Mouse (Mus musculus): ENCODE data around the gene Tbc1d22a. TPM values are rescaled to one million over a fixed set of nuclear protein-coding genes. Genes with fewer than 3 reads are reported as not detected.

The Tbc1d22a gene
- polyA plus RNA-seq, 1 experiment from 2014 or later = 9.2 TPM

DNA sequence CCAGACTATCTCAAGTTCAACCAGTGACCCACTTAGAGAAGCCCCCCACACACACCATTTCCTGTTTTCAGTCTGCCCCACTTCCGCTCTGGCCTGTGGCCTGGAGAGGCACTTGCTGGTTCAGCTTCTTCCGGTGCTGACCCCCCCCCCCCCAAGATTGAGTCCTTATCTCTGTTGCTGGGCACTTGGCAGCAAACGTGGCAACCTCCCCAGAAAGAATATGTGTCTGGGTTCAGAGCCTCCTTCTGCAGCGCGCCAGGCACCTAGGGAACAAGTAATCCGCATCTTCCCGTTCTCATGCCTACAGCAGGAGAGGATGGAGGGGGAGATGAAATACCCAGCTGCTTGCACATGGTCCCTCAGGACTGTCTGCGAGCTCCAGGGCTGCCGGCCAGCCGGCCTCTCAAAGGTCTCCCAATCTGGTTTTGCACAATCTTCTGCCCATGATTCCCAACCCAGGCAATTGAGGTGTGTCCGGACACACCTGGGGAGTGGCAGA lies 32.3 kb upstream of the Tbc1d22a start:
- no peak overlapping the region; the same call in 1 of the 2 replicates for H3K9ac ChIP-seq
- H3K27ac ChIP-seq = peak overlapping the region; percentile 64
- H3K36me3 ChIP-seq = no peaks in the 10 kb centered on the region
- H3K9me3 ChIP-seq (replicated peaks) = no peaks in the 10 kb centered on the region
- H3K4me1 ChIP-seq (replicated peaks) = peaks cover 56% of the 10 kb centered on the region
- 0 out of 2 replicates have a peak, but pooled peaks have one; percentile 7 for ATAC-seq (replicated peaks; ENCODE audit: insufficient number of reproducible peaks, insufficient read depth, low FRiP score, low read depth)
- H3K4me3 ChIP-seq = 0 out of 2 replicates have a peak overlapping the region, but pooled peaks have one; percentile 4
- 19% methylated on average over 11 of the region's 11 CpGs for WGBS
- H3K4me2 ChIP-seq = peak overlapping the region; percentile 40
- H3K27me3 ChIP-seq = no peaks in the 10 kb centered on the region

DNA sequence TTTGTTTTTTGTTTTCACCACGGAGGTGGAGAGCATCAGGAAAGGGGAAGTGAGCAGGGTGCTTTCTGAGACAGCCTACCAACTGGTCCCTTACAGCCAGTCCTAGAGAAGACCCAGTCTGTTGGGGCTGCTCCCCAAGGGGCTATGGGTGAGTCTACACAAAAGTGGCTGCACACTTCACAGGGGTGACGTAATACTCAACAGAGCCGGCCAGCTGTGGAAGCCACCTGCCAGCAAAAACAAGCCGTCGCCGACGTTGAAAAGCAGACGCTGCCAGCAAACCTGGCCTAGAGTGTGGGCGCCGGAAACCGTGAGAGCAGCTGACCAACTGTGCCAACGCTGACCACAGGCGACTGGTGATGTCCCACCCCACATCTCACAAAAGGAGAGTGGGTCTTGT lies 31.6 kb upstream of the Tbc1d22a start:
- no peak for ATAC-seq (replicated peaks; ENCODE audit: insufficient number of reproducible peaks, insufficient read depth, low FRiP score, low read depth)
- peak overlapping the region; percentile 40 for H3K4me2 ChIP-seq
- H3K9ac ChIP-seq = no peak overlapping the region

DNA sequence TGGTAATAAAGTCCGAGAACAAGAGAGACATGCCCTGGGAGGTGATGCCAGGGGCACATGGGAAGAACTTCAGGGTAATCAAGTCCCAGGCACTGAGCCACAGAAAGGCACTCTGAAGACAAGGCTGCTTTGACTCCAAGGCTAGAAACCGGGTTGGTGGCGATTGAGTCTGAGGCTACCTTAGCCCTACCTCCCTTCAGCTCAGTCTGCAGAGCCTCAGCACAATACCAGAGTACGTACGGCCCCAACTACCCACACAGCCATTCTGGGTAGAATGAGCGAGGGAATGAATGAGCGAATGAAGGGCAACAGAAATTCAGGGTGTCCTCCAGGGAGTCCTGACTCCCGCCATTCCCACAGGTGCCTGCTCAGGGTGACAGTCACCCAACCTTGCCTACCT lies 30.8 kb upstream of the Tbc1d22a start:
- H3K27ac ChIP-seq = no peak overlapping the region
- no peaks in the 10 kb centered on the region for H3K27me3 ChIP-seq
- H3K4me2 ChIP-seq = no peak overlapping the region; the same call in 1 of the 2 replicates
- WGBS = 91% methylated on average over 8 of the region's 8 CpGs
- no peaks in the 10 kb centered on the region for H3K36me3 ChIP-seq
- H3K4me3 ChIP-seq = no peak overlapping the region
- H3K9me3 ChIP-seq (replicated peaks) = no peaks in the 10 kb centered on the region
- H3K4me1 ChIP-seq (replicated peaks) = peaks cover 53% of the 10 kb centered on the region
- ATAC-seq (replicated peaks; ENCODE audit: insufficient number of reproducible peaks, insufficient read depth, low FRiP score, low read depth) = no peak
- no peak overlapping the region for H3K9ac ChIP-seq

More for the DNA sequence above, 31.6 kb upstream of the Tbc1d22a start:
- Histone ChIP-seq H3K27ac (peak overlapping the region; percentile 64), H3K36me3 (no peaks in the 10 kb centered on the region), H3K4me3 (0 out of 2 replicates have a peak overlapping the region, but pooled peaks have one; percentile 4), H3K4me1 (replicated peaks) (peaks cover 52% of the 10 kb centered on the region), H3K9me3 (replicated peaks) (no peaks in the 10 kb centered on the region), H3K27me3 (no peaks in the 10 kb centered on the region)
- WGBS = 33% methylated on average over 13 of the region's 13 CpGs

DNA sequence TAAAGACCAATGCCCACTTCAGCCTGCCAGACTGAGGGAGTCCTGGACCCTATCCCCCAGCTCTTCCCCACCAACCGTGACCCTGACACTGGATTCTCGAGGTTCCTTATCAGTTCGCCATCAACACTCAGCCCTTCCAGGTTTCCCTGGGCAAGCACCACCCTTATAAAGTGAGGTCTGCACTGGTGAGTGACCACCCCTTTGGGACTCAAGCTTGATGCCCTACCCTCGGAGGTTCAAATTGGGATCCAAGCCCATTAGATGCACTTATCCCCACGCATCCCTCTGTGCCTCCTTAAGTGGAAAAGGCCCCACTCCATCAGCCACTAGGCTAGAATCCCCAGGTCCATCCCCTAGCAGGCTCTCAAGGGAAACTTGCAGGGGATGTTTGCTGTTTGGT lies 30.2 kb upstream of the Tbc1d22a start:
- Histone ChIP-seq H3K27me3 (no peaks in the 10 kb centered on the region), H3K9me3 (replicated peaks) (no peaks in the 10 kb centered on the region), H3K27ac (peak overlapping the region; percentile 97; the same call in 1 of the 2 replicates), H3K9ac (0 out of 2 replicates have a peak overlapping the region, but pooled peaks have one; percentile 97), H3K36me3 (no peaks in the 10 kb centered on the region), H3K4me3 (peak overlapping the region; percentile 76), H3K4me1 (replicated peaks) (peaks cover 59% of the 10 kb centered on the region), H3K4me2 (peak overlapping the region; percentile 85)
- WGBS = 52% methylated on average over 5 of the region's 5 CpGs
- ATAC-seq (replicated peaks; ENCODE audit: insufficient number of reproducible peaks, insufficient read depth, low FRiP score, low read depth) = no peak

DNA sequence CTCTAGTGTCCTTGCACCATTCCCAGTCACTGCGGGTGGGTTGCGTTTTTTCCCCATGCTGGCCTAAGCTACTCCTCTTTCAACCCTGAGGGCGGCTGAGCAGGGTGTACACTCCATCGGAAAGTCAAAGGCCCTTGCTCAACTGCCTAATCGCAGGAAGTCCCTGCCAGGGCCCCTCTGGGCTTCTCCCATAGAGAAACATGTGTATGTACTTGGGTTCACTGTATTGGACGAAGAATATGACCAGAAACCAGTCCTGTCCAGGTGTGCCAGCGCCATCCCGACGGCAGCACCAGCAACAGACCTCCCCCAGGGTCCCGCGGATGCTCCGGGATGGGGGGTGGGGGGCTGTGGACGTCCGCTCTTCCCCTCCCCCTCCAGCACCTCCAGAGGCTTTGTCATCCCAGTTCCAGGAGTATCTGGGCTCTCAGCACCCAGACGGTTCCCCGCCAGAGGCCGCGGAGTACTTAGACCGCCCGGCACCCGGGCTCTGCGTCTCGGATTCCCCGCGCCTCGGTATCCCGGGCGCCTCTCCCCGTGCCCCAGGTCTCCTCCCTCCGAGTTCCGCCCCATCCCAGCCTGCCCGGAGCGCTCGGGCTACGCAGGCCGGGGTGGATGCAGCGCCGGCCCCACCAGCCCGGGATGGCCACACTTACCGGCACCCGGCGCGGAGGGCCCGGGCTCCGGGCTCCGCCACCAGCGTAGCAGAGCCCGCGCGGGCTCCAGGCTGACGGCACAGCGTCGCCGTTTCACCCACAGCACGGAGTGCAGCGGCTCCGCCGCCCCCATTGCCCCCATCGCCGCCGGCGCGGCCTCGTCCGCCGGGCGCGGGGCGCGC lies 29.2 kb upstream of the Tbc1d22a start:
- no peaks in the 10 kb centered on the region for H3K36me3 ChIP-seq
- peaks cover 63% of the 10 kb centered on the region for H3K4me1 ChIP-seq (replicated peaks)
- H3K9ac ChIP-seq = peak overlapping the region; percentile 97
- peak; percentile 40 for ATAC-seq (replicated peaks; ENCODE audit: insufficient number of reproducible peaks, insufficient read depth, low FRiP score, low read depth)
- peak overlapping the region; percentile 76 for H3K4me3 ChIP-seq
- WGBS = under 1% methylated on average over 66 of the region's 70 CpGs
- peak overlapping the region; percentile 97 for H3K27ac ChIP-seq
- peak overlapping the region; percentile 85 for H3K4me2 ChIP-seq
- no peaks in the 10 kb centered on the region for H3K9me3 ChIP-seq (replicated peaks)
- no peaks in the 10 kb centered on the region for H3K27me3 ChIP-seq

DNA sequence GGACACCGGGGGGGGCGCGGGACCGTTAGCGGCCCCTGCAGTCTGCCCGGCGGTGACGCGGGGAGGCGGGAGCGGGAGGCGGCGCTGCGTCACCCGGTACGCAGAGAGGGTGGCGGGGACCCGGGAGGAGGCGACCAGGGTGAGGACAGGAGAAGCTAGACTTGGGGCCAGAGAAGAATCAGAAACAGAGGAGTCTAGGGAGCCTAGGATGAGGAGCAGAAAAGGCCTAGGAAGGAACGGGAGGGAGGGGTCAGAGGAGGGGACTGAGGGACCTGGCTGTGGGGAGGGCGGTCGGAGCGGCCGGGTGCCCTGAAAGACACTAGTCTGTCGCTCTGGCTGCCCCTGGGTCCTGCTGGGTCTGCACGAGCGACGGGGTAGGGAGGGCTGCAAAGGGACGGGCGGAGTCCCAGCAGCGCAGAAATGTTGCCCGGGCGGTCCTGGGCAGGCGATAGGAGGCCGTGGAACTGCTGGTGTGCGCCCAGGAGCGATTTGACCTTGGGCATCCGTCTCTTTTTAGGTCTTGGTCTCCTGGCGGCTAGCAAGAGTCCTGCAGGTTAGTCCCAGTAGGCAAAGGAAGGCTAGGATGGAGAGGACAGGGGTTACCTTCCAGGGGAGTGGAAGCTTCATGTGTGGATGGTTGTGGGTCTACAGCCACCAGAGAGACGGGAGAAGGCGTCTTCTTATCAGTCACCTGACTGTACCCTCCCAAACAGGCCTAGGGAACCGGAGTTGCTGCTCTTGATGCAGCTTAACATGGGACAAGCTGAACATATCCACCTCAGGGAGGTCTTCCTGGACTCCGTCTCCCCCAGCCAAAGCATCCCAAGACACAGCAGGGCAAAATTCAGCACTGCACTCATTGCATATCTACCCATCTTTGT lies 28.3 kb upstream of the Tbc1d22a start, which contains the start of gene Cerk:
Cerk (minus strand) TSS at position 453 of the 881 bp plus-strand sequence.
- ATAC-seq (replicated peaks; ENCODE audit: insufficient number of reproducible peaks, insufficient read depth, low FRiP score, low read depth) = peak; percentile 74
- peaks cover 63% of the 10 kb centered on the region for H3K4me1 ChIP-seq (replicated peaks)
- H3K4me2 ChIP-seq = peak within 1 kb of the TSS; percentile 85
- no peaks in the 10 kb centered on the region for H3K27me3 ChIP-seq
- no peaks in the 10 kb centered on the region for H3K36me3 ChIP-seq
- 2% methylated on average over 43 of the region's 43 CpGs for WGBS
- no peaks in the 10 kb centered on the region for H3K9me3 ChIP-seq (replicated peaks)
- H3K4me3 ChIP-seq = peak within 1 kb of the TSS; percentile 76
- peak within 1 kb of the TSS; percentile 97 for H3K27ac ChIP-seq
- H3K9ac ChIP-seq = peak within 1 kb of the TSS; percentile 97

DNA sequence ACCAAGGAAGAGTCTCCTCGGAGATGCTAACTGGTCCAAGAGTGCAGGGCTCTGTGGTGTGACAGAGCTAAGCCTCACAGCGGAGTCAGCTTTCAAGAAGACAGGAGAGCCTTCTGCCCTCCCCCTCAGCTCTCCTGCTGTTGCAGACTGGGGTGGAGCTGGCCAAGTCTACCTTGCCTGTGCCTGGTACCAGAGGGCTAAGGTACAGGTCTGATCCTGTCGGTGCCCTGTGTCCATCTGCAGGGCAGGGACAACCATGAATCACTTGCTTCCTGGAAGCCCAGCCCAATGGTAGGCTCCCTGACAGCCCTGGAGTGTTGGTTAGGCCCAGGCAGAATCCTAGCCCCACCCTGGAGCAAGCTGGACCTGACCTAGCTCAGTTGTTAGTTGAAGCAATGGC lies 27.6 kb upstream of the Tbc1d22a start:
- no peak overlapping the region for H3K4me3 ChIP-seq
- H3K9me3 ChIP-seq (replicated peaks) = no peaks in the 10 kb centered on the region
- no peaks in the 10 kb centered on the region for H3K27me3 ChIP-seq
- H3K4me2 ChIP-seq = peak overlapping the region; percentile 85
- no peaks in the 10 kb centered on the region for H3K36me3 ChIP-seq
- ATAC-seq (replicated peaks; ENCODE audit: insufficient number of reproducible peaks, insufficient read depth, low FRiP score, low read depth) = no peak
- no peak overlapping the region for H3K9ac ChIP-seq
- WGBS = 59% methylated on average over 3 of the region's 3 CpGs
- peaks cover 59% of the 10 kb centered on the region for H3K4me1 ChIP-seq (replicated peaks)
- H3K27ac ChIP-seq = peak overlapping the region; percentile 97

DNA sequence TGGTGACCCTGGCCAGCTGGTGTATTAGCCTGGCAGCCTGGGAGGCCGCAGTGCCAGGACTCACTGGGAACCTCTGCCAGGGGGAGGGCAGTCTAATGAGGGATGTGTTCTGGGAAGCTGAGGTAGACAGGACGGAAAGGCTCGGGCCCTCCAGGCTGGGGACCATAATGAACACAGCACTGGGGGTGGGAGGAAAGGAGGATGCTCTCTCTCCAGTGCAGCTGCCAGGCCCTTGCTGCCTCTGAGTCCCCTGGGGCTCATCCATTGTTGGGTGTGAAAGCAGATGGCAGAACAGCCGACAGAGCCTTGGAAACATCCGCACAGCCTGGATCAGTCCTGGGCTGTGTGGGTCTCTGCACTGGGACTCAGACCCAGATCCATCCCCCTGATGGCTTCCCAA lies 26.1 kb upstream of the Tbc1d22a start:
- ATAC-seq (replicated peaks; ENCODE audit: insufficient number of reproducible peaks, insufficient read depth, low FRiP score, low read depth) = no peak
- WGBS = 63% methylated on average over 5 of the region's 5 CpGs
- Histone ChIP-seq H3K9ac (no peak overlapping the region; the same call in 1 of the 2 replicates), H3K27me3 (no peaks in the 10 kb centered on the region), H3K27ac (peak overlapping the region; percentile 64; the same call in 1 of the 2 replicates), H3K36me3 (no peaks in the 10 kb centered on the region), H3K4me2 (no peak overlapping the region), H3K4me3 (no peak overlapping the region), H3K9me3 (replicated peaks) (no peaks in the 10 kb centered on the region), H3K4me1 (replicated peaks) (peaks cover 46% of the 10 kb centered on the region)

DNA sequence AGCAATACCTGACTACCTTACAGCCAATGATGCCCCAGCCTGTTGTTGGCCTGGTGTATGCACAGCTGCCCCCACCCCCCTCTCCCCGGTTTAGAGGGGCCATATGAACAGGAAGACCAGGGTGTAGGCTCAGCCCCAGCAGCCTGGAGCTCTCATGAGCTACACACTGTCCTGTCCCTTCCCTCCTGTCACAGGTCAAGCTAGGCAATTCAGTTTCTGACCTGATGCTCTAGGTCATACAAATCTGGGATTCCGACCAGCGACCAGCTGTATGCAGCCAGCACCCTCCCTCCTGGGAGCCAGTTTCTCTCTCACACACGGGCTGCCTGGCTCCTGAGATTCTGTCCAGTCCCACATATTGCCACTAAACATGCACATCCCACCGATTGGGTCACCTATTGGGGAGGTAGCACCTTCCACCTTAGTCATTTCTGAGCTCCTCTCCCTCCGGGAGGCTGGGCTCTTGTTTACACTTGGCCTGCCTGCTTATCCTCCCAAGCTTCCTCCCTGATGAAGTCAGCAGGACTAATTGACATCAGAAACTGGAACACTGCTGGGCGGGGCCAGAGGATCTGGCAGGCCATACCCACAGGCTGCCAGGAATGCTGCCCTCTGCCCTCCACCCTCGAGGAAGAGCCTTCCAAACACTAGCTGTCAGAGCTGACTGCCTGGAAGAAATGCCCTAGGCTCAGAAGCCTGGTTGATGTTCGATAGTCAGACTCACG lies 25.4 kb upstream of the Tbc1d22a start:
- peak overlapping the region; percentile 25; the same call in 1 of the 2 replicates for H3K9ac ChIP-seq
- H3K4me3 ChIP-seq = no peak overlapping the region
- no peaks in the 10 kb centered on the region for H3K36me3 ChIP-seq
- peak overlapping the region; percentile 64 for H3K27ac ChIP-seq
- peak overlapping the region; percentile 35 for H3K4me2 ChIP-seq
- no peaks in the 10 kb centered on the region for H3K9me3 ChIP-seq (replicated peaks)
- ATAC-seq (replicated peaks; ENCODE audit: insufficient number of reproducible peaks, insufficient read depth, low FRiP score, low read depth) = peak; percentile 19; the same call in 1 of the 2 replicates
- no peaks in the 10 kb centered on the region for H3K27me3 ChIP-seq
- 33% methylated on average over 10 of the region's 10 CpGs for WGBS
- H3K4me1 ChIP-seq (replicated peaks) = peaks cover 41% of the 10 kb centered on the region

DNA sequence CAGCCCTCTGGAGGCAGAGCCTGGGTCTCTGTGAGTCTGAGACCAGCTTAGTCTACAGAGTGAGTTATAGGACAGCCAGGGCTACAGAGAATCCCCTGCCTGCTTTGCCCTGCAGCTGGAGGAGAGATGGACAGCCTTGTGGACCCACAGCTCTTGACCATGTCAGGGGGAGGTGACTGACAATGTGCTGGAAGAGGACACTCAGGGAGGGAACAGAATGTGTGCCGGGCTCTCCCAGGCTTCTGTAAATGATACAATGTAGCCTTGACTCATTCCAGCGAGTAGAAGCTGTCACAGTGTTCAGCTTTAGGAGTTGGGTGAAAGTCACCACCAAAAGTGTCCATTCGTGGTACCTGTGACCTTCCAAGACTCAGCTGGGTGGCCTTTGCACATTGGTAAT lies 23.9 kb upstream of the Tbc1d22a start:
- H3K9me3 ChIP-seq (replicated peaks) = no peaks in the 10 kb centered on the region

More for the DNA sequence above, 23.9 kb upstream of the Tbc1d22a start:
- no peaks in the 10 kb centered on the region for H3K36me3 ChIP-seq
- no peak overlapping the region for H3K4me3 ChIP-seq
- no peak overlapping the region for H3K4me2 ChIP-seq
- H3K27me3 ChIP-seq = no peaks in the 10 kb centered on the region
- ATAC-seq (replicated peaks; ENCODE audit: insufficient number of reproducible peaks, insufficient read depth, low FRiP score, low read depth) = no peak
- no peak overlapping the region for H3K9ac ChIP-seq
- 70% methylated on average over 3 of the region's 3 CpGs for WGBS
- H3K4me1 ChIP-seq (replicated peaks) = peaks cover 32% of the 10 kb centered on the region
- no peak overlapping the region for H3K27ac ChIP-seq

All from heart, embryonic 15.5 days (tissue).